Mouse (Mus musculus) thymus, adult 2 months (tissue): ENCODE data around the gene 1700025C18Rik. TPM values are rescaled to one million over a fixed set of nuclear protein-coding genes. Genes with fewer than 3 reads are reported as not detected.

Experiments
- DNase-seq: peaks from one replicate; pipeline ENCODE4 v3.0.0; 2021
- H3K27ac ChIP-seq: fragments of 200-500 bp; 2 replicates; pipeline ENCODE4 v1.5.1; 2012; ENCODE audit warnings: low read length, control low read depth; ENCODE audit not compliant: control insufficient read depth, insufficient read depth
- H3K27me3 ChIP-seq: fragments of 200-500 bp; 2 replicates; pipeline ENCODE4 v1.6.1; 2012; ENCODE audit warnings: mild to moderate bottlenecking, low read length, moderate library complexity, mixed read lengths; ENCODE audit not compliant: control insufficient read depth, insufficient read depth
- H3K36me3 ChIP-seq: fragments of 200-500 bp; 2 replicates; pipeline ENCODE4 v1.6.1; 2012; ENCODE audit warnings: mild to moderate bottlenecking, low read length, moderate library complexity; ENCODE audit not compliant: control insufficient read depth, insufficient read depth
- H3K4me1 ChIP-seq: fragments of 200-500 bp; replicated peaks from 2 replicates; pipeline ENCODE4 v1.6.1; 2012; ENCODE audit warnings: low read length; ENCODE audit not compliant: control insufficient read depth, insufficient read depth
- H3K4me3 ChIP-seq: fragments of 200-500 bp; 2 replicates; pipeline ENCODE4 v1.5.1; 2012; ENCODE audit warnings: mild to moderate bottlenecking, low read length, control low read depth, moderate library complexity; ENCODE audit not compliant: control insufficient read depth, insufficient read depth
- CTCF ChIP-seq: fragments of 200-500 bp; IDR thresholded peaks from 2 replicates; pipeline ENCODE4 v1.5.1; 2012; ENCODE audit warnings: mild to moderate bottlenecking, control low read depth, low read length, moderate library complexity, borderline replicate concordance; ENCODE audit not compliant: control insufficient read depth, poor library complexity, insufficient read depth; ENCODE audit errors: extremely low read depth
- POLR2A ChIP-seq: fragments of 200-500 bp; IDR thresholded peaks from 2 replicates; pipeline ENCODE4 v1.6.1; 2012; ENCODE audit warnings: mild to moderate bottlenecking, low read length, control low read depth, moderate library complexity; ENCODE audit not compliant: control insufficient read depth, poor library complexity, insufficient read depth; ENCODE audit errors: extremely low read depth
- WGBS: fragments of 180-500 bp; shearing (Covaris S2); methylation state at CpG from one replicate; pipeline ENCODE4 v1.1.7; 2018; 5-methylcytosine and 5-hydroxymethylcytosine counted together
- polyA plus RNA-seq: library from polyadenylated mRNA; depleted of rRNA; stranded (reverse); fragments of >200 nt; gene quantifications from 2 replicates; pipeline ENCODE4 v1.2.3, GENCODE M21; 2012

1700025C18Rik gene
- polyA plus RNA-seq, 1 experiment, result not detected

DNA sequence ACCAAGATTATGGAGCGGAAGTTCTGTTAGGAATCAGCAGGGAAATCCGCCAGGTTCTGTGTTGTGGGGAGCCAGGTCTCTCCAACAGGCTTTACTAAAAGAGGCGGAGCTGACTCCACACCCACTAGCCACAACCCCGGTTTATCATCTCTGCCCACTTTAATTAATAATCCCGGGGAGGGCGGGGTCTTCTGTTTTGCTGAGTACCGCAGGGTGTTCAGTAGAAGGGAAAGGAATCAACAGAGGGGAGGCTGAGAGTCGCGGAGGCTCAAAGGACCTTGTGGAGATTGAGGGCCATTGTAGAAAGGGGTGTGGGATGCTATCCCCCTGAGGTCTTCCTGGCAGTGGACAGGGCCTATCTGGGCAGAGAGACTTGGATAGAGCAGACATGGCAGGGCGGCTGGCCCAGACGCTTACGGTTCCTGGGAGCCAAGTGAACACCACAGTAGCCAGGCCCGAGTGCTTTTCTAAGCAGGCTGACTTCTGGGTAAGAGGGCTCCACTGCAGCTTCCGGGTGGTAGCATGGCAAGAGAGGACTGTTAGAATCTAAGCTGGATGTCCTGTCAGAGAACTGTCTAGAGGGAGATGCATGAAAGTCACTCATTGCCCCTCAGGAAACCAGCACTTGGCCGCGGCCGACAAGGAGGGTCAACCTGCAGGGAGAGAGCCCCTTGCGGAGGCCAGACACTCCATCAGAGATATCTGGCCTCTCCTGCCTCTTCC is 39.6 kb downstream of the 1700025C18Rik start:
- WGBS, result 83% methylated on average over 18 of the region's 18 CpGs
- no peak for TF ChIP-seq CTCF
- TF ChIP-seq POLR2A, result no peak

DNA sequence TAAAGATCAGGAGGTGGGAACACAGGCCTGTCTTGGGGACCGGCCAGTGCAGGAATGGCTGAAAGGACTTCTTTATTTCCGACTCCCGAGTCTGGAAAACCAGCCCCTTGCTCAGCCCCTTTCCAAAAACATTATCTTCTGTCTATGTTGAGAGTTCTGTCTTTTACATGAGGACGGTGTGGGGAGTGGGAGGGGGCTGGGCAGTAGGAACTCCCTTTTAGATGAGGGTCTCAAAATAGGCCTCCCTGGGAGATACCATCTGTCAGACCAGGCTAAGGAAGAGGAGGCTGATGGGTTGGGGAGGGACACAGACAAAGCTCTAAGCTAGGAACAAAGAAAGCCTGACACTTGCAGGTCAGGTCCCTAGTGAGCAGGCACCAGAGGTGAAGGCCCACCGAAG is 41.5 kb downstream of the 1700025C18Rik start:
- DNase-seq, result no peak
- peaks cover 2% of the 10 kb centered on the region; the same call in 1 of the 2 replicates for H3K27me3 ChIP-seq
- TF ChIP-seq POLR2A (no peak), CTCF (no peak)

More for the DNA sequence above, 39.6 kb downstream of the 1700025C18Rik start:
- H3K27me3 ChIP-seq, result peaks cover 8% of the 10 kb centered on the region; the same call in 1 of the 2 replicates
- no peak for DNase-seq
- no peak overlapping the region for H3K27ac ChIP-seq
- no peaks in the 10 kb centered on the region for H3K36me3 ChIP-seq
- H3K4me3 ChIP-seq, result no peak overlapping the region
- H3K4me1 ChIP-seq, result peaks cover 7% of the 10 kb centered on the region

GRCm38 (mm10) chr2:165043729-165044128 is 46.8 kb downstream of the 1700025C18Rik start:
- H3K36me3 ChIP-seq, result no peaks in the 10 kb centered on the region
- no peak overlapping the region for H3K4me3 ChIP-seq
- 66% methylated on average over 2 of the region's 2 CpGs for WGBS
- H3K27me3 ChIP-seq, result peaks cover 4% of the 10 kb centered on the region
- no peak for DNase-seq
- H3K4me1 ChIP-seq, result no peaks in the 10 kb centered on the region
- TF ChIP-seq POLR2A (no peak), CTCF (no peak)
- H3K27ac ChIP-seq, result no peak overlapping the region

More for the DNA sequence above, 41.5 kb downstream of the 1700025C18Rik start:
- H3K4me1 ChIP-seq, result no peaks in the 10 kb centered on the region
- H3K4me3 ChIP-seq, result no peak overlapping the region
- H3K27ac ChIP-seq, result no peak overlapping the region
- H3K36me3 ChIP-seq, result no peaks in the 10 kb centered on the region
- WGBS, result 80% methylated on average over 5 of the region's 5 CpGs

DNA sequence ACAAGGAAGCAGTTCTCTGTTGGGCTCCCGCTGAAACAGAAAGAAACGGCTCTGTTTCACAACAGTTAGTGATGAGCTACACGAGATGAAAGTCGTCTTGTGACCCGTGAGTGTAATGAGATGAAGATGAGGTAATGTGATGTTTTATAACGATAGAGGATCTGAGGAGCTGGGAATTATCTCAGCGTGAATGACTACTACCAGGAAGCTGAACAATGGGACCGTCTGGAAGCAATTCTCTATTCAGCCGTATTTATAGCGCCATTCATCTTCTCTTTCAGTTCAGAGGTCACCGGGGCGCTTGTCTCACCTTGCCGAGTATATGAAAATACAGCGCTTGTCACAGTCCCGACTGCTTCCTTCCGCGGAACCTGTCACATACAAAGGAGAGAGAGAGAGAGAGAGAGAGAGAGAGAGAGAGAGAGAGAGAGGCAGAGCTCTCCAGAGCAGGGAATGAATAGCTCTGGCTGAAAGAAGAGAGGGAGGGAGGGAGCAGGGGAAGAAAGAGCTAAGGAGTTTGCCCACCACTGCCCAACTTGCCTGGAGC is 47.4 kb downstream of the 1700025C18Rik start:
- Histone ChIP-seq H3K27ac (no peak overlapping the region), H3K4me3 (no peak overlapping the region), H3K27me3 (peaks cover 4% of the 10 kb centered on the region), H3K4me1 (no peaks in the 10 kb centered on the region), H3K36me3 (no peaks in the 10 kb centered on the region)
- WGBS, result 10% methylated on average over 17 of the region's 17 CpGs
- no peak for DNase-seq
- TF ChIP-seq CTCF, result no peak

- peaks cover 4% of the 10 kb centered on the region for H3K27me3 ChIP-seq
- H3K4me3 ChIP-seq, result no peak overlapping the region
- H3K27ac ChIP-seq, result no peak overlapping the region
- no peak for DNase-seq
- H3K36me3 ChIP-seq, result no peaks in the 10 kb centered on the region
- 88% methylated on average over 5 of the region's 5 CpGs for WGBS
- H3K4me1 ChIP-seq, result no peaks in the 10 kb centered on the region
- TF ChIP-seq POLR2A (no peak), CTCF (no peak)
These were observed 48.4 kb downstream of the 1700025C18Rik start for GRCm38 (mm10) chr2:165042126-165042525.

- H3K4me1 ChIP-seq, result peaks cover 8% of the 10 kb centered on the region
- no peaks in the 10 kb centered on the region for H3K36me3 ChIP-seq
- peaks cover 4% of the 10 kb centered on the region for H3K27me3 ChIP-seq
- no peak overlapping the region for H3K27ac ChIP-seq
- no peak overlapping the region for H3K4me3 ChIP-seq
- TF ChIP-seq CTCF, result no peak
- no peak for TF ChIP-seq POLR2A
- no peak for DNase-seq
- WGBS, result 63% methylated on average over 4 of the region's 4 CpGs
These were observed 53.1 kb downstream of the 1700025C18Rik start for GRCm38 (mm10) chr2:165037415-165037814.
